Mouse (Mus musculus): ENCODE results near the gene Gfra4.
A peak's percentile ranks its signal among the peaks of the same experiment; 100 is the strongest.

Gfra4 gene

GRCm38 (mm10) chr2:131042988-131043387 is at the start of gene Gfra4:
Gene Gfra4 (minus strand): TSS chr2:131043088.
- no peak for DNase-seq (ENCODE audit: low spot score in 2 of 2)

- peak; percentile 56 to 81 for DNase-seq (ENCODE audit: low spot score in 2 of 2)
These were observed 48.0 kb upstream of the Gfra4 start for GRCm38 (mm10) chr2:131090852-131091251.

- peak in 1 of 2 experiments; percentile 60 for DNase-seq (ENCODE audit: low spot score in 2 of 2)
These were observed 46.7 kb upstream of the Gfra4 start for GRCm38 (mm10) chr2:131089634-131090033.

GRCm38 (mm10) chr2:131088581-131088980 is 45.7 kb upstream of the Gfra4 start:
- no peak for DNase-seq (ENCODE audit: low spot score in 2 of 2)

GRCm38 (mm10) chr2:131086667-131087390 is 43.9 kb upstream of the Gfra4 start, which contains the start of gene Siglec1:
Gene Siglec1 (minus strand): TSS chr2:131086765.
- no peak for DNase-seq (ENCODE audit: low spot score in 2 of 2)

GRCm38 (mm10) chr2:131084206-131084605 is 41.3 kb upstream of the Gfra4 start:
- DNase-seq (ENCODE audit: low spot score in 2 of 2): no peak

- DNase-seq (ENCODE audit: low spot score in 2 of 2): no peak
These were observed 37.6 kb upstream of the Gfra4 start for GRCm38 (mm10) chr2:131080507-131080906.

- DNase-seq (ENCODE audit: low spot score in 2 of 2): no peak
These were observed 29.6 kb upstream of the Gfra4 start for GRCm38 (mm10) chr2:131072536-131072935.

- DNase-seq (ENCODE audit: low spot score in 2 of 2): no peak
These were observed 24.6 kb upstream of the Gfra4 start for GRCm38 (mm10) chr2:131067481-131067880.

GRCm38 (mm10) chr2:131066342-131066741 is 23.5 kb upstream of the Gfra4 start:
- no peak for DNase-seq (ENCODE audit: low spot score in 2 of 2)

GRCm38 (mm10) chr2:131063404-131063864 is 20.5 kb upstream of the Gfra4 start, which contains the start of gene Adam33:
Gene Adam33 (minus strand): TSS chr2:131063814.
- no peak for DNase-seq (ENCODE audit: low spot score in 2 of 2)

- DNase-seq (ENCODE audit: low spot score in 2 of 2): no peak
These were observed 18.7 kb upstream of the Gfra4 start for GRCm38 (mm10) chr2:131061607-131062006.

GRCm38 (mm10) chr2:131060784-131061183 is 17.9 kb upstream of the Gfra4 start:
- DNase-seq (ENCODE audit: low spot score in 2 of 2): no peak

- peak; percentile 62 to 74 for DNase-seq (ENCODE audit: low spot score in 2 of 2)
These were observed 17.1 kb upstream of the Gfra4 start for GRCm38 (mm10) chr2:131059781-131060540.

- DNase-seq (ENCODE audit: low spot score in 2 of 2): peak; percentile 80 to 83
These were observed 16.5 kb upstream of the Gfra4 start for GRCm38 (mm10) chr2:131059377-131059776.

- DNase-seq (ENCODE audit: low spot score in 2 of 2): no peak
These were observed 15.8 kb upstream of the Gfra4 start for GRCm38 (mm10) chr2:131058672-131059071.

GRCm38 (mm10) chr2:131056191-131056590 is 13.3 kb upstream of the Gfra4 start:
- no peak for DNase-seq (ENCODE audit: low spot score in 2 of 2)

GRCm38 (mm10) chr2:131055631-131056030 is 12.7 kb upstream of the Gfra4 start:
- DNase-seq (ENCODE audit: low spot score in 2 of 2): peak in 1 of 2 experiments; percentile 28

- no peak for DNase-seq (ENCODE audit: low spot score in 2 of 2)
These were observed 11.9 kb upstream of the Gfra4 start for GRCm38 (mm10) chr2:131054646-131055264.

GRCm38 (mm10) chr2:131053851-131054645 is 11.2 kb upstream of the Gfra4 start:
- no peak for DNase-seq (ENCODE audit: low spot score in 2 of 2)

- no peak for DNase-seq (ENCODE audit: low spot score in 2 of 2)
These were observed 10.1 kb upstream of the Gfra4 start for GRCm38 (mm10) chr2:131052862-131053418.
